Mouse (Mus musculus) ovary, adult 2 months (tissue): ENCODE results near the gene Entpd6. TPM values are rescaled to one million over a fixed set of nuclear protein-coding genes. Genes with fewer than 3 reads are reported as not detected.

Source experiments
- polyA plus RNA-seq: library from polyadenylated mRNA; depleted of rRNA; stranded (reverse); fragments of >200 nt; gene quantifications from 2 replicates; pipeline ENCODE4 v1.2.3, GENCODE M21; 2012; rRNA removed

The Entpd6 gene
- polyA plus RNA-seq = 40.0 and 44.5 TPM in 2 replicates

DNA sequence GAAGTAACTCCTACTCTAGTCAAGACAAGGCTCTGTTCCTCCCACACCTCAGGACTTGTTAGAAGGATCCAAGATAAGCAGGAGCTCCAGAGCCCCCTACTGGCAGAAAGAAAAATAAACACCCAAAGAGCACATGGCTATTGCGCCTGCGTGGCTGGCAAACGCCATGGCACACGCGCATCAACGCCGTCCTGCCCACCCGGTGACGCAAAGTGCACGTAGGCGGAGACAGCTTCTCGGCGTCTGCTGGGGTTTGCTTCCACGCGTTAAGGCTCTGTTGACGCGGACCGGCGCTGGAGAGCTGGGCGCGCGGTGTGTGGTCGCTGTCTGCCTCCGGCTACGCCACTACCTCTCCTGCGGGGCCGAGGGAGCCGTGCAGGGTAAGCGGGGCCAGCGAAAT lies at the start of gene Entpd6:
Entpd6 (plus strand) TSS at position 189 of the 400 bp plus-strand sequence.

DNA sequence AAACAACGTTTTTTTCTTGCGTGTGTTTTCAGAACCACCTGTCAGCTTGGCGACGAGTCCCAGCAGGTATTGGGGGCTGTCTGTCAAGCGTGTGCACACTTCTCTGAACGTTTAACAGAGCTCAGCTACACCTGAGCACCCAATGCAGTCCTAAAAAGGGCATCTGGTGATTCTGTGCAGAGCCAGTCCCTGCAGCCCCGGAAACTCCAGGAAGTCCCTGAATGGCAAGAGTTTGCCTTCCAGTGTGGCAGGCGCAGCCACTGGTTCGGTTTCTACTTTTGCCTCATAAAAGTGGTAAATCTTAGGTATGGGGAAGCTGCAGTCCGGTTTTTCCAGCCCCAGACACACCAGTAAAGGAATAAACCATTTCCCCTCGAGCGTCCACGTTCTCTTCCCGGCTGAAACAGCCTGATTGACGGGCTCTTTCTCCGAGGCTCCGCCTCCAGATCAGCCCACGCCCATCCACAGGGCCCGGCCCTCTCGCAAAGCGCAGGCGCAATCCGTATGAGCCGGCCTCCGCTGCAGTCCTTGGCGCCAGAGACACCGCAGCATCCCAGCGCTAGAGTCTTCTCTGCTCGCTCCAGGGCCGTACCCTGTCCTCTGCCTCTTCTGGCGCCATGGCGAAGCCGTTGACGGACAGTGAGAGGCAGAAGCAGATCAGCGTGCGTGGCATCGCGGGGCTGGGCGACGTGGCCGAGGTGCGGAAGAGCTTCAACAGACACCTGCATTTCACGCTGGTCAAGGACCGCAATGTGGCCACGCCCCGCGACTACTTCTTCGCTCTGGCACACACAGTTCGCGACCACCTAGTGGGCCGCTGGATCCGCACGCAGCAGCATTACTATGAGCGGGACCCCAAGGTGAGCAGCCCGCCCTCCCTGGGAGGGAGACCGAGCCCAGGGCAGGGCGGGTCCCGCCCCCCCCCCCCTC lies 37.7 kb downstream of the Entpd6 start, which contains the start of gene Pygb:
Pygb (plus strand) TSS at position 485 of the 930 bp plus-strand sequence.

Other genes starting within 250 kb of the Entpd6 start
- gene Cst7, start 178.6 kb upstream of the Entpd6 start, polyA plus RNA-seq = 0.60 and 0.82 TPM in 2 replicates
- gene Apmap, start 140.5 kb upstream of the Entpd6 start, polyA plus RNA-seq = 54.6 and 94.0 TPM in 2 replicates
- gene Acss1, start 80.5 kb upstream of the Entpd6 start, polyA plus RNA-seq = 49.5 and 78.3 TPM in 2 replicates
- 0.05 TPM in 1 of 2 replicates, not detected in the other for gene Vsx1, start 59.7 kb upstream of the Entpd6 start, polyA plus RNA-seq
- 117 and 125 TPM in 2 replicates for gene Pygb, start 37.7 kb downstream of the Entpd6 start, polyA plus RNA-seq
- gene Abhd12, start 155.7 kb downstream of the Entpd6 start, polyA plus RNA-seq = 88.4 and 89.6 TPM in 2 replicates
- 1.3 and 2.4 TPM in 2 replicates for gene Gins1, start 156.4 kb downstream of the Entpd6 start, polyA plus RNA-seq